27 mouse cellular contexts compared by ENCODE assay signal in genomic region chr1:155297203-155297602, GRCm38 (mm10).
"Had no signal": no experiment of that assay in that cellular context is flagged by ENCODE, and none has a peak within 500 bp of the region (broad histone marks: within the 10 kb centered on the region; RNA-seq: fewer than 3 reads in every experiment).

No protein-coding gene starts in this region.

- H3K36me3 ChIP-seq: heart, embryonic 15.5 days; hindbrain, embryonic 15.5 days; kidney, embryonic 15.5 days; limb, embryonic 12.5 days; liver, embryonic 13.5 days had no signal

- H3K9me3 ChIP-seq: heart, embryonic 10.5 days; heart, embryonic 13.5 days; heart, embryonic 15.5 days; hindbrain, embryonic 13.5 days; hindbrain, embryonic 15.5 days; kidney, embryonic 15.5 days; limb, embryonic 10.5 days; limb, embryonic 12.5 days; liver, embryonic 13.5 days; liver, embryonic 15.5 days had no signal

- H3K4me2 ChIP-seq: heart, embryonic 13.5 days; heart, embryonic 15.5 days; hindbrain, embryonic 13.5 days; hindbrain, embryonic 15.5 days; kidney, embryonic 15.5 days; limb, embryonic 12.5 days; liver, embryonic 11.5 days; liver, embryonic 13.5 days; liver, embryonic 15.5 days had no signal

- H3K9ac ChIP-seq: heart, embryonic 13.5 days; heart, embryonic 15.5 days; hindbrain, embryonic 13.5 days; hindbrain, embryonic 15.5 days; kidney, embryonic 15.5 days; limb, embryonic 12.5 days; liver, embryonic 13.5 days; liver, embryonic 15.5 days had no signal

- ATAC-seq: hindbrain, postnatal 0 days; intestine, embryonic 16.5 days had no signal

- H3K4me3 ChIP-seq: gastrocnemius, adult 2 months; heart, embryonic 10.5 days; heart, embryonic 13.5 days; heart, embryonic 15.5 days; hindbrain, embryonic 13.5 days; hindbrain, embryonic 15.5 days; kidney, embryonic 15.5 days; limb, embryonic 10.5 days; limb, embryonic 12.5 days; liver, embryonic 13.5 days; liver, embryonic 15.5 days had no signal

- H3K27ac ChIP-seq: gastrocnemius, adult 2 months; heart, embryonic 10.5 days; heart, embryonic 13.5 days; heart, embryonic 15.5 days; hindbrain, embryonic 13.5 days; hindbrain, embryonic 15.5 days; hindbrain, postnatal 0 days; kidney, embryonic 15.5 days; kidney, postnatal 0 days; limb, embryonic 10.5 days; limb, embryonic 12.5 days; liver, embryonic 13.5 days; liver, embryonic 15.5 days had no signal

- H3K4me1 ChIP-seq: heart, embryonic 10.5 days; heart, embryonic 13.5 days; heart, embryonic 15.5 days; kidney, embryonic 15.5 days; limb, embryonic 12.5 days; liver, embryonic 13.5 days; liver, embryonic 15.5 days had no signal

- DNase-seq: gastrocnemius, adult 2 months; gastrocnemius, postnatal 10 days; gastrocnemius, postnatal 25 days; heart, adult 18-20 months; heart, postnatal 14 days; heart, postnatal 36 days; kidney, adult 11 months; kidney, adult 2 months; kidney, adult 9 months; kidney, postnatal 14 days; kidney, postnatal 36 days; layer of hippocampus, adult 9-11 months; liver; liver, embryonic 13.5 days had no signal

- H3K27me3 ChIP-seq: heart, embryonic 13.5 days; heart, embryonic 15.5 days; hindbrain, embryonic 13.5 days; hindbrain, embryonic 15.5 days; kidney, embryonic 15.5 days; limb, embryonic 12.5 days; liver, embryonic 13.5 days; liver, embryonic 15.5 days had no signal
